Mouse (Mus musculus): ENCODE data around the gene Lrrc8c. TPM values are rescaled to one million over a fixed set of nuclear protein-coding genes. Genes with fewer than 3 reads are reported as not detected.

The Lrrc8c gene
- polyA plus RNA-seq, 1 experiment from 2014 or later: 20.8 TPM

DNA sequence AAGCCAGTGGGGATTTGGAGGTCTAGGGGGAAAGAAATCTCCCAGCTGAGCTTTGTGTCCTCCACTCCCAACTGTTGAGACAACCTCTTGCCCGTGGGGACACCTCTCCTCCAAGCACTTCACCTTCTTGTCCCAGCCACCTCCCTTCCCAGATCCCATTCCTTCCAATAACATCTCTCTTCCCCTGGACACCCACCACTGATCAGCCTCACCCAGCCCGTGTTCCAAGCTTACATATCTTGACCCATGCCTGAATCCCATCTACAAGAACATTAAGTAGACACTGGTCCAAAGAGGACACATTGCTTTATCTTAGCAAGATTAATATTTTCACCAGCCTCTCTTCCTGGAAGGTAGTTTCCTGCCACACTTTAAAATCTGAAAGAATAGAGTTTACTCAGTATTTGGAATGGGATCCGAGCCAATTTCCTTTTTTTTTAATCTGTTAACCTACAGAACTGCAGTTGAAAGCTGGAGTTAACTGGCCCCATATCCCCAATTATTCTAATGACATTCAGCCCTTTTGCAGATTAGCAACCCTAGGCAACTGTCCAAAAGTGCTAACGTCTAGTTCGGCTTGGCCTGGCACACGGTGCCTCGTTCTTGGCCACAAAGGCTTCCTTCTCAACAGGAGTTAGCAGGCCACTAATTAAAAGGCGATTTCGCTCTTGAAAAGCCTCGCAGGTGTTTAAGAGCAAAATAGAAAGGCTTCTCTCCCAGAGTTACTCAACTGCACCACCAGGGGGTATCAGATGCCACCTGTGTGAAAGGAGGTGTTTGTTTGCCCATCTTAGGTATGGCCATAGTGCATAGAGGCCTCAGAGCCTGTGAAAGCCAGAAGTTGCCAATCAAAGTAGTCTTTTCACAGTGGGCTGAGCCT, 26.6 kb upstream of the Lrrc8c start:
- Histone ChIP-seq H3K9ac (no peak overlapping the region), H3K4me1 (replicated peaks) (peaks cover 15% of the 10 kb centered on the region), H3K36me3 (no peaks in the 10 kb centered on the region), H3K4me2 (no peak overlapping the region), H3K27me3 (no peaks in the 10 kb centered on the region), H3K4me3 (no peak overlapping the region), H3K9me3 (replicated peaks) (no peaks in the 10 kb centered on the region), H3K27ac (no peak overlapping the region)
- 38% methylated on average over 10 of the region's 10 CpGs for WGBS
- ATAC-seq (replicated peaks; ENCODE audit: insufficient number of reproducible peaks, insufficient read depth, low FRiP score, low read depth): no peak

- no peak for ATAC-seq (replicated peaks; ENCODE audit: insufficient number of reproducible peaks, insufficient read depth, low FRiP score, low read depth)
- Histone ChIP-seq H3K4me1 (replicated peaks) (peaks cover 15% of the 10 kb centered on the region), H3K9me3 (replicated peaks) (no peaks in the 10 kb centered on the region), H3K4me3 (no peak overlapping the region), H3K9ac (no peak overlapping the region), H3K27ac (no peak overlapping the region), H3K36me3 (no peaks in the 10 kb centered on the region), H3K4me2 (no peak overlapping the region), H3K27me3 (no peaks in the 10 kb centered on the region)
- 89% methylated on average over 7 of the region's 7 CpGs for WGBS
These were observed 25.8 kb upstream of the Lrrc8c start for GRCm38 (mm10) chr5:105493377-105493776.

GRCm38 (mm10) chr5:105494246-105494917, 24.8 kb upstream of the Lrrc8c start:
- Histone ChIP-seq H3K27me3 (no peaks in the 10 kb centered on the region), H3K4me3 (no peak overlapping the region), H3K4me2 (peak overlapping the region; percentile 67; the same call in 1 of the 2 replicates), H3K27ac (no peak overlapping the region), H3K4me1 (replicated peaks) (peaks cover 15% of the 10 kb centered on the region), H3K9ac (no peak overlapping the region), H3K9me3 (replicated peaks) (no peaks in the 10 kb centered on the region), H3K36me3 (no peaks in the 10 kb centered on the region)
- ATAC-seq (replicated peaks; ENCODE audit: insufficient number of reproducible peaks, insufficient read depth, low FRiP score, low read depth): no peak
- WGBS: 56% methylated on average over 10 of the region's 10 CpGs

DNA sequence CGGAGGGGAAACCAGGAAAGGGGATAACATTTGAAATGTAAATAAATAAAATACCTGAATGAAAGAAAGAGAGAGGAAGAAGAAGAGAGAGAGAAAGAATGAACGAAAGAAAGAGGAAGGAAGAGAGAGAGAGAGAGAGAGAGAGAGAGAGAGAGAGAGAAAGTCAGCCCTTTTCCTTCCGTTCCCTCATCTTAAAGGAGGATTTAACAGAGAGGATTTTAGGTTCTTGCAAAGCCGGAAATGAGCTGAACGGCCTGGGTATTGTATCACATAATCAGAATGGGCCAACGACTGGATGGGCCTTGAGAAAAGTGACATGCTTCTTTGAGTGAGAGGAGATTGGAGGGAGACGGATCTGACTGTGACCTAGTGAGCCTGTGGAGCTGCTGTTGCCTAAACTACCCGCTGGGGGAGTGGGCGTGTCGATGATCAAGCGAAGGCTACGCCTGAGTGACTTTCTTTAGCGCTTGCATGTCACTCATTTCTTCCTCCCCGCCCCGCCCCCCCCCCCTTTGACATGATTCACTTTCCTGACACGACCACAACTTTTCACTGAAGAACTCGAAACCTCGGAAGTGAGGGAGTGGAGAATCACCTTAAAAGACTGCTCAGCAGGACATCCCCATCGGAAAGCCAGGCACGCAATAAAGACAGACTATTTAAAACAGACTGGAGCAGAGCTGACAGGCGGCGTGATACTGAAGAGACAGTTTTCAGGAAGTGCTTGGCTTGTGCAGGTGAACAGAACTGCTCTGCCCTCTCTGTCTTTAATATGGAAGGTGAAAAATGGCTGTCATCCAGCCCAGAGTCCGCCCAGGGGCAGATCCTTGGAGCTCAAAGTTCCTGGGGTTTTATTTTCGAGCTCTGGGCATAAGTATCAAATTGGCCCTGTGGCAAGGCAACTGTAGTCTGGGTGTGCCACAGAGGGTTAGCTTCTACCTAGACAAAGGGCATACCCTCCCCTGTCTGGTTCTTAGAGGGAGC, 24.0 kb upstream of the Lrrc8c start:
- Histone ChIP-seq H3K4me1 (replicated peaks) (peaks cover 15% of the 10 kb centered on the region), H3K4me3 (peak overlapping the region; percentile 44), H3K9me3 (replicated peaks) (no peaks in the 10 kb centered on the region), H3K4me2 (peak overlapping the region; percentile 67), H3K9ac (peak overlapping the region; percentile 38), H3K27me3 (no peaks in the 10 kb centered on the region), H3K36me3 (no peaks in the 10 kb centered on the region), H3K27ac (no peak overlapping the region)
- ATAC-seq (replicated peaks; ENCODE audit: insufficient number of reproducible peaks, insufficient read depth, low FRiP score, low read depth): peak; percentile 63; the same call in 1 of the 2 replicates
- WGBS: 9% methylated on average over 22 of the region's 24 CpGs

DNA sequence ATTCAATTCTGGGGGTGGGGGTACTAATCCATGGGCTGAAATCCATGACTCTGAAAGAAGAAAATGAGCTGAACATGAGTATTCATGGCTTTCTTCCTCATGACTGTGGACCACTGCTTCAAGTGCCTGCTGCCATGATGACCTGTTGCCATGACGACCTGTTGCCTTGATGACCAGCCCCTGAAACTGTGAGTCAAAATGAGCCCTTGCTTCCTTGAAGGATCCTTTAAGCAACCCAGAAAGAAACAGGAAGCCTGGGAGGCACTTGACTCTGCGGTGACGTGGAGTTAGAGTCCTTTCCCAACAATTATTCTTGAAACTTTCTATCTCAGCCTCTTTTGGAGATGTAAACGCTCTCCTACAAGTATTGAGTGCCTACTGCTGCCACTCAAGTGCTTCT, 23.1 kb upstream of the Lrrc8c start:
- Histone ChIP-seq H3K36me3 (no peaks in the 10 kb centered on the region), H3K27ac (no peak overlapping the region), H3K27me3 (no peaks in the 10 kb centered on the region), H3K4me3 (no peak overlapping the region), H3K4me1 (replicated peaks) (peaks cover 15% of the 10 kb centered on the region), H3K9ac (no peak overlapping the region), H3K9me3 (replicated peaks) (no peaks in the 10 kb centered on the region), H3K4me2 (no peak overlapping the region)
- ATAC-seq (replicated peaks; ENCODE audit: insufficient number of reproducible peaks, insufficient read depth, low FRiP score, low read depth): no peak
- 89% methylated on average over 4 of the region's 4 CpGs for WGBS

DNA sequence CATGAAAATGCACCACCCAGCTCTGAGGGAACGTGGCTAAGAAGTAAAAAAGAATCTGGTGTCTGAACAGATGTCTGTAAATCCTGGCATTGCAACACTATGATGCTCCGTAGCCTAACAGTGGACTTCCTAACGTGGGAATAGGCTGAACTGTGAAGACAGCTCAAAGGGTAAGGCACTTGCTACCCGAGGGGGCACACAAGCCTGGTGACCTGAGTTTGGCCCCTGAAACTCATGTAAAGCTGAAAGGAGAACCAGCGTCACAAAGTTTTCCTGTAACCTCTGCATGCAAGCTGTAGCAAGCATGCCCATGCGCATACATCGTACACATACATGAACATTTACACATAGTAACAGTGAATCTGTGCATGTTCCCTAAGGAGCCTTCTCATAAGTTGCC, 22.6 kb upstream of the Lrrc8c start:
- ATAC-seq (replicated peaks; ENCODE audit: insufficient number of reproducible peaks, insufficient read depth, low FRiP score, low read depth): no peak
- no peaks in the 10 kb centered on the region for H3K36me3 ChIP-seq
- H3K4me3 ChIP-seq: no peak overlapping the region
- peaks cover 15% of the 10 kb centered on the region for H3K4me1 ChIP-seq (replicated peaks)
- H3K4me2 ChIP-seq: no peak overlapping the region
- no peaks in the 10 kb centered on the region for H3K27me3 ChIP-seq
- H3K27ac ChIP-seq: no peak overlapping the region
- WGBS: 87% methylated on average over 7 of the region's 7 CpGs
- no peak overlapping the region for H3K9ac ChIP-seq
- H3K9me3 ChIP-seq (replicated peaks): no peaks in the 10 kb centered on the region

DNA sequence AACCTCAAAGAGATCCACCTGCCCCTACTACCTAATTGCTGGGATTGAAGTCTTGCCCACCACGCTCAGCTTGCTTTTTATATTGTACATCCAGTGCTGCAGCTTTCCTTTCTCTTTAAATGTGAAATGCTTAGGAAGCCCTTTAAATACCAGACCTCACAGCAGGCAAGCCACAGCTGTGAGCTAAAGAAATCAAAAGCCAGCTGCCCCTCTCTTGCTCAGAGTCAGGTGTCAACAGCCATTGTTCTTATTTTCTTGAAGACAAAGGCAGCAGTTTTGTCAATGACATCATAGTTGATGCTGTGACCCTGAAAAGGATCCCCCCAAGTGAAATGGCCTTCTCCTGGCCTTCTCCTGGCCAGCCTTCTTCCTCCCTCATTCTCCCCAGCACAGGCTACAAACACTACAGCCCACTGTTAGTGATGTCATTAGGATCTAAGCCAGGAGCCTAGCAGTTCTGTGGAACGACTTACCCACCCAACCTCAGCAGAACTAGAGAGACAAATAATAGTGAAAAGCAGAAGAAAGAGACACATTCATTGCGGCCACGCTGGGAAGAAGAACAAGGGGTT, 20.7 kb upstream of the Lrrc8c start:
- H3K4me2 ChIP-seq: no peak overlapping the region

GRCm38 (mm10) chr5:105499396-105499795, 19.8 kb upstream of the Lrrc8c start:
- no peaks in the 10 kb centered on the region for H3K27me3 ChIP-seq
- no peak for ATAC-seq (replicated peaks; ENCODE audit: insufficient number of reproducible peaks, insufficient read depth, low FRiP score, low read depth)
- WGBS: 65% methylated on average over 1 of the region's 1 CpGs

More for the DNA sequence above, 20.7 kb upstream of the Lrrc8c start:
- H3K36me3 ChIP-seq: no peaks in the 10 kb centered on the region
- ATAC-seq (replicated peaks; ENCODE audit: insufficient number of reproducible peaks, insufficient read depth, low FRiP score, low read depth): no peak
- no peak overlapping the region for H3K9ac ChIP-seq
- H3K27me3 ChIP-seq: no peaks in the 10 kb centered on the region
- H3K4me3 ChIP-seq: no peak overlapping the region
- H3K9me3 ChIP-seq (replicated peaks): no peaks in the 10 kb centered on the region
- no peak overlapping the region for H3K27ac ChIP-seq
- WGBS: 55% methylated on average over 4 of the region's 4 CpGs
- H3K4me1 ChIP-seq (replicated peaks): peaks cover 15% of the 10 kb centered on the region

GRCm38 (mm10) chr5:105500132-105501121, 18.8 kb upstream of the Lrrc8c start:
- no peak overlapping the region for H3K4me2 ChIP-seq
- no peak overlapping the region for H3K4me3 ChIP-seq
- 57% methylated on average over 12 of the region's 12 CpGs for WGBS
- H3K36me3 ChIP-seq: no peaks in the 10 kb centered on the region
- no peak overlapping the region for H3K27ac ChIP-seq
- no peak overlapping the region for H3K9ac ChIP-seq
- H3K27me3 ChIP-seq: no peaks in the 10 kb centered on the region
- H3K4me1 ChIP-seq (replicated peaks): peaks cover 6% of the 10 kb centered on the region
- H3K9me3 ChIP-seq (replicated peaks): no peaks in the 10 kb centered on the region
- no peak for ATAC-seq (replicated peaks; ENCODE audit: insufficient number of reproducible peaks, insufficient read depth, low FRiP score, low read depth)

More at GRCm38 (mm10) chr5:105499396-105499795, 19.8 kb upstream of the Lrrc8c start:
- Histone ChIP-seq H3K4me2 (no peak overlapping the region), H3K36me3 (no peaks in the 10 kb centered on the region), H3K9ac (no peak overlapping the region), H3K4me3 (no peak overlapping the region), H3K9me3 (replicated peaks) (no peaks in the 10 kb centered on the region), H3K4me1 (replicated peaks) (peaks cover 12% of the 10 kb centered on the region), H3K27ac (no peak overlapping the region)

DNA sequence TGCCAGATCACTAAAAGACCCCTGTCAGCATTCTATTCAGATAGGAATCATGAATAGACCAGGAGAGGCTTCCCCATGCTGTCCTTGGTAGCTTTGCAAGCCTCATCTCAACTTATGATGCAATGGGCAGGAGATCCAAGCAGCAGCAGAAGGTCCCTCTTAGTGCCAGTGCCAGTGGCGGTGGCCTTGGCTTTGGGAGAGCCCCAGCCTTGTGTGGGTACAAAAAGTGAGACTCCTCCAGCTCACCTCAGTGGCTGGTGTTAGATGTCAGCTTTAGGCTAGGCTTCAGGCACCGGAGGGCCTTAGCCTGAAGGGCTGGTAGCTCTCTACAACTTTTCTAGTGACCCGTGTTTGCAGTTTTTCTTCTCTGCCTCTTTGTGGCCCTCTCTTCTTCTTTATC, 18.1 kb upstream of the Lrrc8c start:
- Histone ChIP-seq H3K4me2 (no peak overlapping the region), H3K9me3 (replicated peaks) (no peaks in the 10 kb centered on the region), H3K9ac (no peak overlapping the region), H3K27ac (no peak overlapping the region), H3K36me3 (no peaks in the 10 kb centered on the region), H3K4me3 (no peak overlapping the region), H3K4me1 (replicated peaks) (no peaks in the 10 kb centered on the region), H3K27me3 (no peaks in the 10 kb centered on the region)
- ATAC-seq (replicated peaks; ENCODE audit: insufficient number of reproducible peaks, insufficient read depth, low FRiP score, low read depth): no peak
- WGBS: 85% methylated on average over 3 of the region's 3 CpGs
